Mouse (Mus musculus): ENCODE measurements around the gene Lenep.

DNA sequence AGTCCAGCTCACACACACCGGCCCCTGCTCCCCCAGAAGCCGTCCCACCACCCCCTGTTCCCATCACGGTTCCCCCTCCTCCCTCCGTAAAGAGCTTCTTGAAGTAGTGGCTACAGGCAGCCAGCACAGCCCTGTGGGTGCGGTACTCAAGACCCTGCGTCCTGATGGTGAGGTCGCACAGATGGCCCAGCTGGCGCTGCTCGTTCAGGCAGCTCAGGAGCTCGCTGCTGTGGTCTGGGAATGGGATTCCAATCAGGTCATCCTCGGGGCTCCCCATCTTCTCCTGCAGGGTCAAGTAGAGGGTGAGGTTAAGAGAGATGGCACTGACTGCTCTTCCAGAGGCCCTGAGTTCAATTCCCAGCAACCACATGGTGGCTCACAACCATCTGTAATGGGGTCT, 21.4 kb downstream of the Lenep start:
- TF ChIP-seq GATA1 (IDR thresholded peaks at IDR 0.05; ENCODE audit: low read length) = no peak
- no peak for TF ChIP-seq TAL1 (IDR thresholded peaks at IDR 0.05; ENCODE audit: low read length)

Data from erythroblast, embryonic 14.5 days (primary cell).